Mouse (Mus musculus) Patski (cell line): ENCODE data around the gene Nap1l4. TPM values are rescaled to one million over a fixed set of nuclear protein-coding genes. Genes with fewer than 3 reads are reported as not detected.

ENCODE experiments used
- ATAC-seq: fragments of 100-300 bp; one replicate; pipeline ENCODE4 v1.8.0; 2021
- CTCF ChIA-PET: fragments of 350-600 bp; sonication (Branson Sonifier 250); formaldehyde crosslinking; loops from one replicate; lab custom pipeline; 2022; ENCODE audit warnings: inconsistent platforms; lab: Charles Lee
- POLR2A ChIA-PET: fragments of 350-600 bp; sonication (Branson Sonifier 250); formaldehyde crosslinking; loops from one replicate; lab custom pipeline; 2022; ENCODE audit warnings: antibody characterized with exemption, inconsistent platforms; lab: Charles Lee
- DNase-seq: peaks from one replicate; pipeline ENCODE4 v3.0.0-alpha.2; 2011; ENCODE audit warnings: low read depth, low spot score
- H3K27me3 ChIP-seq: fragments of 371-371 bp; one replicate; pipeline ENCODE4 v1.5.1; 2021
- CTCF ChIP-seq: fragments of 100-300 bp; IDR thresholded peaks from one replicate; pipeline ENCODE4 v1.5.1; 2021
- in situ Hi-C: fragments of 300-500 bp; cut with MboI; formaldehyde crosslinking; loops from 3 replicates; pipeline ENCODE4 v1.11.1; 2018; ENCODE audit warnings: low pct_unique_long_range_greater_than_20kb, mixed read lengths
- polyA plus RNA-seq: library from polyadenylated mRNA; unstranded; gene quantifications from one replicate; pipeline ENCODE4 v1.2.3, GENCODE M21; 2021

Gene Nap1l4
- polyA plus RNA-seq, result 127 TPM

DNA sequence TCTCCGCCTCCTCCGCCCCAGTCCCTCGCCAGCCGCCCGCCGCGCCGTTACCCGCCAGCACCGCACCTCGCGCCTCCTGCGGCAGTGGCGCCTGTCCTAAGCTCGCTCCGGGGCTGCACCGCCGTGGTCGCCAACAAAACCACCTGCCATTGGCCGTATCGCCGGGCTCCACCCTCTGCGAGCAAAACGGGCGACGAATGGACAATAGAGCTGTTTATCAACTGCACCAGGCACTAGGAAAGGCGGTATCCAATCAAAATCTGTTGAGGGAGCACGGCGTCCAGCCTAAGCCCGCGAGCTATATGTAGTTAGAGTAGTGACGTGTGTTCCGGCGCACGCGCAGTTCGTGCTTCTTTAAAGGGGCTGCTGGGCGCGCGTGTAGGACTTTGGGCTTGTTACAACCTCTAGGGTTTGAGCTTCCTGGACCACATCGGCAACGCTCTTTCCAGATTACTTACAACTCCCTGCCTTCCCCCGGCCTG is at the start of gene Nap1l4:
Gene Nap1l4 (minus strand): TSS at position 131 of the 482 bp plus-strand sequence.
- in situ Hi-C loops, result no loop called here
- DNase-seq (peak; percentile 97), ATAC-seq (peak; percentile 97)
- POLR2A ChIA-PET, result interaction anchor here (0.9 to 1.1 kb wide), 2 partner anchors 14 to 15 kb away, joined by 3 to 4 read pairs; no protein-coding TSS in a partner anchor
- TF ChIP-seq CTCF, result no peak
- CTCF ChIA-PET, result no interaction called here
- no peaks in the 10 kb centered on the region for H3K27me3 ChIP-seq

DNA sequence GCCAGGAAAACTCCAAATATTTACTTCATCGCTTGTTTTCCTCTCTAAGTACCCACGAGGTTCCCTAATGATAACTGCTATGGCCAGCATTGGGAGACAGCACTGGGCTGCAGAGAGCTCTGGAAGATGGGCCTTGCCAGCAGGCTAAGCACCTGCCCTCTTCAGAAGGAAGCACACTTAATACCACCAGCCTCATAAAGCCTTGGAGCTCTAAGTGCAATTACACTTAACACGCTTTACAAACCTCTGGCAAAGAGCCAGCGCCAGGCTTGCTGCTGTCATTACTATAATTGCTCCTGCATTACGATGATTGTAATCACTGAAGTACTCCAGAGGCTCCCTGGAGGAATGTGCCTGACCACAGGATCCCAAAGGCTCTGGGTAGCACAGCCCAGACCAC is 46.0 kb upstream of the Nap1l4 start:
- POLR2A ChIA-PET, result no interaction called here
- peak; percentile 77 for ATAC-seq
- no peak for TF ChIP-seq CTCF
- in situ Hi-C loops, result loop anchor here (5.0 kb wide), 1 partner anchor 97 kb away; no protein-coding TSS in a partner anchor
- CTCF ChIA-PET, result interaction anchor here (1.4 to 3.7 kb wide), 2 partner anchors 11 to 58 kb away, joined by 3 to 17 read pairs; no protein-coding TSS in a partner anchor
- DNase-seq, result peak; percentile 90
- H3K27me3 ChIP-seq, result no peaks in the 10 kb centered on the region

DNA sequence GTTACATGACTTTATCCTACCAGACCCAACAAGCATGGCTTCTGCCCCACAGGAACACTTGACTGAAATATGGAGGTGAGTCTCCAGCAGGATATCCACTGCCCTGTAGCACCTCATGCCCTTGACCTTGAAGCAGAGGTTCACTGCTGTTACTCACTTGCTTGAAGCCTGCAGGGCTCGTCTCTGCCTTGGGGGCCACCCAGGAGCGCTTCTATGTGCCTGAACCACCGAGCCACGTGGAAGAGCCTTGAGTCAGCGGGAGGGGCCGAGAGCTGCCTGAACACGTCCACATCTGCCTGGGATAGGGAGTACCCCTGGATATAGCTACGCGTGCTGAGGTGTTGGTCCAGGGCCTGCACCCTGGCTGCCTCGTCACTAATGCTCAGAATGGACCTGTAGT is 43.3 kb upstream of the Nap1l4 start:
- ATAC-seq (no peak), DNase-seq (no peak)
- ChIA-PET CTCF (no interaction called here), POLR2A (interaction anchor here (0.6 kb wide), 1 partner anchor 469 kb away, joined by 5 read pairs; no protein-coding TSS in a partner anchor)
- TF ChIP-seq CTCF, result no peak
- in situ Hi-C loops, result no loop called here
- no peaks in the 10 kb centered on the region for H3K27me3 ChIP-seq

DNA sequence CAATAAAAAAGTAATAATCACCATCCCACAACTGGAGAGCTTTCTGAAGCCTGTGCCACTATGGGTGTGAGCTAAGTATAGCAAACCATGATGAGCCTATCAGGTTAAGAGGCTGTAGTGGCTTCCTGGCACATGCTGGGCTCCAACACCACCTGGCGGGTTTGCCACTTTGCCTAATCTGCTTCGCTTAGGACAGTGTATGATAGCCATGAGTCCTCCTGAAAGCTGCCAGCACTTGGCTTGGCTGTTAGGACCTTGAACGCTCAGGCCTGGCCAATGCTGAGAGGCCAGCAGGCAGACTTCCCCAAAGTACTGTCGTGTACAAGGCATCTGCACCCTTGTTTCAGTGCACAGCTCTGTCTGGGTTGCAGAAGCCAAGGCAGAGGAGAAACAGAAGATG is 39.1 kb upstream of the Nap1l4 start:
- no peak for ATAC-seq
- in situ Hi-C loops, result loop anchor here (10.0 kb wide), 1 partner anchor 167 kb away; the partner anchor contains the start of gene Osbpl5
- DNase-seq, result no peak
- POLR2A ChIA-PET, result no interaction called here
- CTCF ChIA-PET, result no interaction called here
- H3K27me3 ChIP-seq, result no peaks in the 10 kb centered on the region
- TF ChIP-seq CTCF, result no peak

DNA sequence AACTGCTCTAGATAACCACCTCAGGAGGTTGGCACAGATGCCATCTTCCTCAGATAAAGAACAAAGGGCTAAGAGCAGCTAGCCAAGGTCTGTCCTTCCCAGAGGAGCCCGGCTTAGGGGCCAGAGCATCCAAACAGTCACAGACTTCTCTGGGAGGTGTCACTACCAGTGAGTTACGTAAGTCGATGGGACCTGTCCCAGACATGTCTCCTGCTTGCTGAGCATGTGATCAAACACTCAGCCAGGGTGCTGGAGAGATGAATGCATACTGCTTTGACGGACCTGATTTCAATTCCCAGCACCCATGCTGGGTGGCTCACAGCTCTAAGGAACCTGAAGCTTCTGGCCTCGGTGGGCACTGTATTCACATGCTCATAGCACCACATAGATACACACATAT is 38.7 kb upstream of the Nap1l4 start:
- in situ Hi-C loops, result loop anchor here (10.0 kb wide), 1 partner anchor 167 kb away; the partner anchor contains the start of gene Osbpl5
- no peaks in the 10 kb centered on the region for H3K27me3 ChIP-seq
- DNase-seq (no peak), ATAC-seq (no peak)
- no peak for TF ChIP-seq CTCF
- CTCF ChIA-PET, result no interaction called here
- POLR2A ChIA-PET, result no interaction called here

DNA sequence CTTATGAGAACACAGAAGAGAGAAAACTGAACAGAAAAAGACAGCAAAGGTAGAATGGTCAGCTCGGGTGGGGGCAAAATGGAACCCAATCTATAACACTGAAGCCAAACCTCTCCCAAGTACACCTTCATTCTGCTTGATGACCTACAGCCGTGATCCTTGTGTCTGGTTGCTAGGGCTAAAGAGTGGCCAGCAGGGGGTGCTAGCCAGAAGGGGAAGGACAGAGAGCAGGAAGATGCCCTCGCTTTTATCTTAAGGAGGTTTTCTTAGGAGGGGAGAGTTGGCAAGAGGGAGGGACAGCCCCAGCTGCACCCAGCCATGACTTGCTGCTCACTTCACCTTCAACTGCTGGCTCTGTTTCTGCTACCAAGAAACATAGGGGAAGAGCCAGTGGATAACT is 35.0 kb upstream of the Nap1l4 start:
- in situ Hi-C loops, result loop anchor here (10.0 kb wide), 1 partner anchor 171 kb away; the partner anchor contains the start of gene Osbpl5
- TF ChIP-seq CTCF, result no peak

DNA sequence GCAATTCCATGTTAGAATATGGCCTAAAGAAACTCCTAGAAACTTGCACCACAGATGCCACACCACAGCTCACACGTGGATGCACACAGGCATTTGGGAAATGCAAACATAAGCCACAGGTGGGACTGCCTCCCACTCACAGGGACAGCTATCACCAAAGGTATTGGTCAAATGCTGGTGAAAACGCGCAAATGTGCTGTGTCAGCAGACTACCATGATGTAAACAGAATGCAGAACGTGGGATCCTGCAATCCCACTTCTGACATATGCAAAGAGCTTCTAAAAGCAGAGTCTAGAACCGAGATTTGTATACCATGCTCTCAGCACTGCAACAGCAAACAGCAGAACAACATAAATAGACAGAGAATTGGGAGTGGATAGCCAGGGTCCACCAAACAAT is 34.1 kb upstream of the Nap1l4 start:
- H3K27me3 ChIP-seq, result no peaks in the 10 kb centered on the region
- TF ChIP-seq CTCF, result no peak
- no peak for ATAC-seq
- no peak for DNase-seq
- in situ Hi-C loops, result loop anchor here (10.0 kb wide), 1 partner anchor 172 kb away; the partner anchor contains the start of gene Osbpl5
- POLR2A ChIA-PET, result interaction anchor here (0.6 kb wide), 1 partner anchor 180 kb away, joined by 3 read pairs; no protein-coding TSS in a partner anchor
- CTCF ChIA-PET, result interaction anchor here (0.7 to 3.1 kb wide), 6 partner anchors 11 to 166 kb away, joined by 3 to 17 read pairs (median 4); no protein-coding TSS in a partner anchor

More for the DNA sequence above, 35.0 kb upstream of the Nap1l4 start:
- ChIA-PET POLR2A (no interaction called here), CTCF (interaction anchor here (0.7 to 3.1 kb wide), 9 partner anchors 11 to 165 kb away, joined by 3 to 17 read pairs (median 4); no protein-coding TSS in a partner anchor)
- H3K27me3 ChIP-seq, result no peaks in the 10 kb centered on the region
- peak; percentile 78 for ATAC-seq
- DNase-seq, result peak; percentile 35

DNA sequence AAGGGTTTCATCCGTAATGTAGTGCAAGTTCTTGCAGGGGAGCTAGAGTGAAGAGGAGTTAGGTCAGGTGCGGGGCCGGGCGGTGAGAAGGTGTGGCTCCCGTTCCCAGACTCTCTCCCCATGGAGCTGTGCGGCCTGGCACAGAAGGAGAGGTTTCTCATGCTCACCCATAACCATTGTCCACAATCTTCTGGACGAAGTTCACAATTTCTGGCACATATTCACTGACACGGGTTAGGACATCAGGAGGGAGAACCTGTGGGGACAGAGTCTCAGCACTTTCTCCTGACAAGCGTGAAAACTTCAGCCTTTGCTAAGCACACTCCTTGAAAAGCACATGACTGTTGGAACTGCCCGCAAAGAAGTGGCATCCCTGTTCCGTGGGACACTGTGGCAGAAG is 26.8 kb upstream of the Nap1l4 start:
- ChIA-PET POLR2A (no interaction called here), CTCF (interaction anchor here (0.8 to 1.0 kb wide), 2 partner anchors 11 to 131 kb away, joined by 3 read pairs; no protein-coding TSS in a partner anchor)

DNA sequence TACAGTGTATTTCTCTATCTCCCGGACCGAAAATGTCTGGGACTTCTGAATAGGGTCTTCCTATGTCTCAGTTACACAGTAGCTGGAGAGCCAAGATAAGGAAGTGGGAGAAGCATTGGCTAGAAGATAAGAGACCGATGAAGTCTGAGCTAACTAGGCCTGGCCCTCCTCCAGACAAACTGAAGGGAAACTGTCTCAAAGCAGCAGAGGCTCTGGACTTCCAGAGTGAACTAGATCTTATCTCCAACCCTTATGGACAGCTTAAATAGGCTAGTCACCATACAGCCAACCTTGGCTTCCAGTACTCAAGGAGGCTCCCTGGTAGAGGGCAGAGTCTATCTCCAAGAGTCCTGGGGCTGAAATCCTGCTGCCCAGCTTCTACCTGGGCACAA is 16.7 kb upstream of the Nap1l4 start:
- ChIA-PET POLR2A (interaction anchor here (0.8 kb wide), 1 partner anchor 12 kb away, joined by 3 read pairs; no protein-coding TSS in a partner anchor), CTCF (interaction anchor here (1.5 to 3.1 kb wide), 2 partner anchors 13 to 19 kb away, joined by 3 to 9 read pairs; no protein-coding TSS in a partner anchor)
- no peaks in the 10 kb centered on the region for H3K27me3 ChIP-seq
- DNase-seq (no peak), ATAC-seq (no peak)
- TF ChIP-seq CTCF, result no peak
- in situ Hi-C loops, result no loop called here

More for the DNA sequence above, 26.8 kb upstream of the Nap1l4 start:
- ATAC-seq (no peak), DNase-seq (no peak)
- in situ Hi-C loops, result no loop called here
- TF ChIP-seq CTCF, result no peak
- no peaks in the 10 kb centered on the region for H3K27me3 ChIP-seq

DNA sequence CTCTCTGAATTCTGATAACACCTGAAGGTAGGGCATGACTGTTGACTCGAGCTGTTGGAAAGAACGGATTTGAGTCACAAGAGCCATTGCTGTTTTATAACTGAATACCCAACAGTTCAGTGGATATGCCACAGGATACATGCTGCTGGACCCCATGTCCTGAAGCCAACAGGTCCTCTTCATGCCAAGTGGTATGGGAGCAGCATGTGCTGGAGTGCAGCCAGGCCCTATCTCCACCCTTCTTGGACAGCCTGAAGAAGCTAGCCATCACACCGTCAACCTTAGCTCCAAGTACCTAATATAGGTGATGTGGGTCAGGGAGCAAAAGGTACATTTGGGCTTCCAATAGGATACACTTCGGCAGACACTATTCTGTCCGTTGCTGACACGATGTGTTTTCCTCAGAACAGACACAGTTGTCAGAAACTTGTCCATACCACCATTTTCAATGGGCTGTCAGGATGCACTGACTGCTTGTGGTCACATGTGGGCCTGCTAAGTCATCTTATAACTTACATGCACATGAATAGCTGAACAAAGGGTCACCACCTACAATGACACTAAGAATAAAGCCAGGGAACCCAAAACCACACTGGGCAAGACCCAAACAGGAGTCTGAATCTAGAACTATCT is 16.2 kb upstream of the Nap1l4 start:
- in situ Hi-C loops, result no loop called here

More for the DNA sequence above, 16.2 kb upstream of the Nap1l4 start:
- ChIA-PET CTCF (interaction anchor here (1.3 to 3.1 kb wide), 3 partner anchors 10 to 19 kb away, joined by 3 to 9 read pairs (median 4); no protein-coding TSS in a partner anchor), POLR2A (no interaction called here)
- TF ChIP-seq CTCF, result no peak
- no peak for DNase-seq
- ATAC-seq, result no peak
- no peaks in the 10 kb centered on the region for H3K27me3 ChIP-seq
